Mouse (Mus musculus): ENCODE data around the gene Zdhhc7. TPM values are rescaled to one million over a fixed set of nuclear protein-coding genes. Genes with fewer than 3 reads are reported as not detected.

Zdhhc7 gene
- polyA plus RNA-seq, 1 experiment from 2014 or later, result 32.1 TPM

Other genes starting within 250 kb of the Zdhhc7 start
- 13.1 and 14.7 TPM in 2 replicates for gene Klhl36, start 239.2 kb downstream of the Zdhhc7 start, polyA plus RNA-seq (2016; fragmentation: Nextera tagmentation; extraction: Ambion mirVana)
- 147 and 149 TPM in 2 replicates for gene Usp10, start 191.1 kb downstream of the Zdhhc7 start, polyA plus RNA-seq (2016; fragmentation: Nextera tagmentation; extraction: Ambion mirVana)
- gene Gm20388, start 190.6 kb downstream of the Zdhhc7 start, polyA plus RNA-seq (2016; fragmentation: Nextera tagmentation; extraction: Ambion mirVana), result 1.2 TPM in 1 of 2 replicates, not detected in the other
- 3.7 and 5.7 TPM in 2 replicates for gene Crispld2, start 109.0 kb downstream of the Zdhhc7 start, polyA plus RNA-seq (2016; fragmentation: Nextera tagmentation; extraction: Ambion mirVana)
- gene 6430548M08Rik, start 12.7 kb upstream of the Zdhhc7 start, polyA plus RNA-seq (2016; fragmentation: Nextera tagmentation; extraction: Ambion mirVana), result 16.6 and 20.8 TPM in 2 replicates
- gene Fam92b, start 76.0 kb upstream of the Zdhhc7 start, polyA plus RNA-seq (2016; fragmentation: Nextera tagmentation; extraction: Ambion mirVana), result 1.3 and 2.3 TPM in 2 replicates
- 26.5 and 28.8 TPM in 2 replicates for gene Gse1, start 127.0 kb upstream of the Zdhhc7 start, polyA plus RNA-seq (2016; fragmentation: Nextera tagmentation; extraction: Ambion mirVana)